Mouse (Mus musculus) Patski (cell line): Measurements from ENCODE around the gene Apeh. TPM values are rescaled to one million over a fixed set of nuclear protein-coding genes. Genes with fewer than 3 reads are reported as not detected.

Source experiments
- ATAC-seq: fragments of 100-300 bp; one replicate; pipeline ENCODE4 v1.8.0; 2021
- CTCF ChIA-PET: fragments of 350-600 bp; sonication (Branson Sonifier 250); formaldehyde crosslinking; loops from one replicate; lab custom pipeline; 2022; ENCODE audit warnings: inconsistent platforms; lab: Charles Lee
- POLR2A ChIA-PET: fragments of 350-600 bp; sonication (Branson Sonifier 250); formaldehyde crosslinking; loops from one replicate; lab custom pipeline; 2022; ENCODE audit warnings: antibody characterized with exemption, inconsistent platforms; lab: Charles Lee
- DNase-seq: peaks from one replicate; pipeline ENCODE4 v3.0.0-alpha.2; 2011; ENCODE audit warnings: low read depth, low spot score
- H3K27me3 ChIP-seq: fragments of 371-371 bp; one replicate; pipeline ENCODE4 v1.5.1; 2021
- CTCF ChIP-seq: fragments of 100-300 bp; IDR thresholded peaks from one replicate; pipeline ENCODE4 v1.5.1; 2021
- in situ Hi-C: fragments of 300-500 bp; cut with MboI; formaldehyde crosslinking; loops from 3 replicates; pipeline ENCODE4 v1.11.1; 2018; ENCODE audit warnings: low pct_unique_long_range_greater_than_20kb, mixed read lengths
- polyA plus RNA-seq: library from polyadenylated mRNA; unstranded; gene quantifications from one replicate; pipeline ENCODE4 v1.2.3, GENCODE M21; 2021

Gene Apeh
- polyA plus RNA-seq, 1 experiment from 2014 or later: 93.3 TPM

DNA sequence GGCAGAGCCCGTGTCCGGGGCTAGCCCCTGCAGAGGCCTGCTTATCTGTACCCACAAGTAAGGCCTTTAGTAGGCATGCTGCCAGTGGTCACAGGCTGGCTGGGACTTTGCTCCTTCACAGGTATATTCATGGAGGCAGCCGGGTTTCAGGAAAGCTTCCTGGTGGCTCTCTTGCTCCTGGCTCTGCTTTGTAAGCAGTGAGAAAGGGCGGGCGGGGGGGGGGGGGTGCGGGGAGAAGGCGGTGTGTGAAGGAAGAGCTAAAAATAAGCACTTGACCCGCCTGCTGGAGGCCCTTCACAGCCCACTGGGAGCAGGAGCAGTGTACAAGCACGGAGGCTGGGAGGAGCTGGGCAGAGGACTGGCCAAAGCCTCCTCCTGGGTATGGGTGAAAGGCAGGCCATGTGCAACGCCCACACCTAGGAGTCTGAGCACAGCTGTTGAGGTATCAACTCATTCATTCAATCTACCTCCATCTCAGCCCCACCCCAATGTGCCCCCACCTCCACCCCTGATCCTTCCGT lies 25.5 kb upstream of the Apeh start:
- peaks cover 10% of the 10 kb centered on the region for H3K27me3 ChIP-seq
- in situ Hi-C loops: no loop called here
- no peak for DNase-seq
- TF ChIP-seq CTCF: no peak
- ATAC-seq: peak; percentile 58
- ChIA-PET POLR2A (interaction anchor here (0.7 kb wide), 1 partner anchor 22 kb away, joined by 3 read pairs; no protein-coding TSS in a partner anchor), CTCF (interaction anchor here (1.1 kb wide), 1 partner anchor 25 kb away, joined by 4 read pairs; no protein-coding TSS in a partner anchor)

DNA sequence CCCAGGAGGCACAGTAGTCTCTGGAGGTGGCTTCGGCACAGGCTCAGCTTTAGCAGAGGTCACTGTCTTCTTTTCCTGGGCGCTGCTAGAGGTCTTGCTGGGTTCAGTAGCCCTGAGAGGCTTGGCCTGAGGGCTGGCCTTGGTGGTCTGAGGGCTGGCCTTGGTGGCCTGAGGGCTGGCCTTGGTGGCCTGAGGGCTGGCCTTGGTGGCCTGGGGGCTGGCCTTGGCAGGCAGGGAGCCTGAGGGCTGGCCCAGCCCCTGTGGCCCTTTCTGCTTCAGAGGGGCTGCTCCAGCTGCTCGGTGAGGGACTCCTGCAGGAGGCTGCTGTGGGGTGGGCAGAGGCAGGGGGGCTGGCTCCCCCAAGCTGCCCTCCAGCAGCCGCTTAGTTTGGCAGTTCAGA lies 22.7 kb upstream of the Apeh start:
- ATAC-seq: no peak

DNA sequence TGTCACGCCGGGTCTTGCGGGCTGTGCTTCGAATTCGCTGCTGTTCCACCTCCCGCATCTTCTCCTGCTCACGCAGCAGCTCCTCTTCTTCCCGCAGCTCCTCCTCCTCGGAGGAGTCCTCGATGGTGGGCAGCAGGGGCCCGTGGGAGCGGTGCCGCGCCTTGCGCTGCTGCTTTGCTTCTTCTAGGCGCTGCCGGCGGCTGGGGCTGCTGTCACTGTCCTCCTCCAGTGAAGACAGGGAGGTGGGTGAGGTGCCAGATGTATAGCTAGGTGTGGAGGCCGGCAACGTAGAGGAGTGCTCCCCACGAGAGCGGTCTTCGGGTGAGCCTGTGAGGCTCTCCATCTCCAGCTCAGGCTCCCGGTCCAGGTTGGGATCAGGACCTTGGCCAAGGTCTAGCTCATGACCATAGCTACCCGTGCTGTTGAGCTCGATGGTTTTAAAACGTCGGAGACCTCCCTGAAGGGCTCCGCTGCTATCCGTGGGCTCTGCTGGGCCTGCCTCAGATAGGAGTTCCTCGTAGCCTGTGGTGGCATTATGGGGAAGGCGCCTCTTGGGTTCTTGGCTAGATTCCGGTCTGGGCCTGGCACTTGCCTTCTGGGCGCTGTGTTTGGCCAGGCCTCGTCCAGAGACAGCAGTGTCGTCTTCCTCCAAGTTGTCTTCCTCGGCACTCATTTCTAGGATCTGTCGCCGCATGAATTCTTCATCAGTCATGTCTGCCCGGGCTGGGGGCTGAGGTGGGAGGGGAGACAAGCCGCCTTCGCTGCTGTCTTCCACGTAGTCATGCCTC lies 21.1 kb upstream of the Apeh start:
- no peak for ATAC-seq
- ChIA-PET CTCF (no interaction called here), POLR2A (no interaction called here)
- in situ Hi-C loops: no loop called here
- H3K27me3 ChIP-seq: peaks cover 36% of the 10 kb centered on the region
- no peak for TF ChIP-seq CTCF
- no peak for DNase-seq

More for the DNA sequence above, 22.7 kb upstream of the Apeh start:
- ChIA-PET CTCF (no interaction called here), POLR2A (no interaction called here)
- no peak for TF ChIP-seq CTCF
- no peak for DNase-seq
- in situ Hi-C loops: no loop called here
- H3K27me3 ChIP-seq: peaks cover 20% of the 10 kb centered on the region

DNA sequence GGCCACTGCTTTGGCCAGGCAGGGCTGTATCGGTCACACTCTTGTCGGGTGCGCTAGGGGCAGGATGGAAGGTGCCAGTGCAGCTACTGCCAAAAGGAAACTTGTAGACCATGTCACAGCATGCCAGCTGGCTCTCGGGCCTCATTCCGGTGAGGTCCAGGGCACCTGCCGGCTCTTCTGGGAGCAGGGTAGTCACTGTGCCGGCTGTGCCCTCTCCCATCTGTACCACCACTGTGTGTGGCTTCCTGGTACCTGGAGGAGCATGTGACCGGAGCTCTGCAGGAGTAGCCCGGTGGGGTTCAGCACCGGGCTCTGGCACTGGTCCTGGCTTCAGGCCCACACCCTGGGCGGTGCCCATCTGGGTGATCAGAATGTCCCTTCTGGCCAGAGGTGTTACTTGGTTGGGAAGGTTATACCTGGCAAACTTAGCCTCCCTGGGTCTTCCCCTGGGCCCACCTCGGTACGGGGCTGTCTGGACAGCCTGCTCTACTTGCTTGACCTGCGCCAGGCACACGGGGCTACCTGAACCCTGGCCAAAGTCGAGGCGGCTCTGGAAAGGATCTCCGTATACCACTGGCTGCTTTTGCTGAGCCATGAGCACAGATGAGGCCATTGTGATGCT lies 18.4 kb upstream of the Apeh start:
- DNase-seq (no peak), ATAC-seq (no peak)
- no peak for TF ChIP-seq CTCF
- H3K27me3 ChIP-seq: peaks cover 54% of the 10 kb centered on the region
- CTCF ChIA-PET: no interaction called here
- in situ Hi-C loops: no loop called here
- POLR2A ChIA-PET: no interaction called here

- in situ Hi-C loops: no loop called here
- TF ChIP-seq CTCF: no peak
- POLR2A ChIA-PET: no interaction called here
- CTCF ChIA-PET: interaction anchor here (0.8 kb wide), 1 partner anchor 78 kb away, joined by 3 read pairs; no protein-coding TSS in a partner anchor
- peaks cover 57% of the 10 kb centered on the region for H3K27me3 ChIP-seq
- ATAC-seq (no peak), DNase-seq (no peak)
Measured at GRCm38 (mm10) chr9:108111593-108112121, 17.3 kb upstream of the Apeh start.

DNA sequence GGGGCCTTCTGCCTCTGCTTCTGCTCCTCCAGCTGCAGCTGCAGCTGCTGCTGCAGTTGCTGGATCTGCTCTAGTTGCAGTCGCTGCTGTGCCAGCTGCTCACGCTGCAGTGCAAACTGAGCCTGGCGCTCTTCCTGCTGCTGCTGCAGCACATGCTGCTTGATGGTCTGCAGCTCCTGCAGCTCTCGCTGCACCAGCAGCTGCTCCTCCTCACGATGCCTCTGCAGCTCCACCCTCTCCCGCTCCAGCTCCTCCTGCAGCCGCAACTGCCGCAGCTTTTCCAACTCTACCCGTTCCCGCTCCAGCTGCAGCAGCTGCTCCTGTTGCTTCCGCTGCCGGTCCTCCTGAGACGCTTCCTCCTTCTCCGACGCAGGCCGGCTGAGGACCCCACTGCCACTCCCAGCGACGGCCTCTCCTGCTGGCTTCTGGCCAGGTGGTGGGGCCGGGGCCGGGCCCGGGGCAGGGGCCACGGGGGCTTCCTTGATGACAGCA lies 16.7 kb upstream of the Apeh start:
- H3K27me3 ChIP-seq: peaks cover 60% of the 10 kb centered on the region
- ChIA-PET CTCF (no interaction called here), POLR2A (no interaction called here)
- in situ Hi-C loops: no loop called here
- ATAC-seq (no peak), DNase-seq (no peak)
- no peak for TF ChIP-seq CTCF

GRCm38 (mm10) chr9:108110160-108110559 lies 15.8 kb upstream of the Apeh start:
- DNase-seq (no peak), ATAC-seq (no peak)
- TF ChIP-seq CTCF: no peak
- ChIA-PET CTCF (no interaction called here), POLR2A (no interaction called here)
- in situ Hi-C loops: no loop called here
- peaks cover 53% of the 10 kb centered on the region for H3K27me3 ChIP-seq

DNA sequence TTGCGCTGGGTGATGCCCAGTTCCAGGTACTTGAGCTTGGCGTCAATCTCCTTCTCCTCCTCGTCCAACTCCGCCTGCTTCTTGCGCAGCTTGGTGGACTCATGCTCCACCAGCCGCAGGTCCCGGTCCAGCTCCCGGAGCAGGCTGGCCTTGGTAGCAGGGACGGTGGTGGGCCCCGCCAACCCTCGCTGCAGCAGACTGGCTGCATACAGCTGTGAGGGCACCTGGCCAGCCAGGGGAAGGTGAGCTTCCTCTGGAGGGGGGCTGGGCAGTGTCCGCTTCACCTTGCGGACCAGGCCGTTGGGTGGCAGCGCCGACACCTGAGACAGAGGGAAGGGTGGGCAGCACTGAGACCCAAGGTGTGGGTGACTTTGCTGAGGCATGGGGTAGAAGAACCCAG lies 13.5 kb upstream of the Apeh start:
- no peak for ATAC-seq

DNA sequence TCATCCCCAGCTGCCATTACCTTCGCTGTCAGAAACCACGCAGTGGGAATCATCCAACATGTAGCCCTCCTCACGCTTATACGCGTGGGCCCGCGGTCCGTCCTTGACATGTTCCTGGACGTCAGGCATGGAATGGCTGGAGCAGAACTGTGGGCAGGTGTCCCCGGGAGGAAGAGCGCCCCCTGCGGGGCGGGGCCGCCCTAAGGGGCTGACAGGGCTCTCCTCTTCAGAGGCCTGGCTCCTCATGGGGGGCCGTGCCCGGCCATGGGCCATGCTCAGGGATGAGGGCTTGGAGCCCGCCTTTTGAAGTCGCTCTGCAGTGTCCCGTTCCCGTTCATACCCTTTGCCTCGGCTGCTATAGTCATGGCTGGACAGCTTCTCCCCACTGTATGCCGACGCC lies 11.7 kb upstream of the Apeh start:
- in situ Hi-C loops: no loop called here
- CTCF ChIA-PET: no interaction called here

More for the DNA sequence above, 13.5 kb upstream of the Apeh start:
- no peak for DNase-seq
- in situ Hi-C loops: no loop called here
- H3K27me3 ChIP-seq: peaks cover 51% of the 10 kb centered on the region
- ChIA-PET CTCF (interaction anchor here (1.5 kb wide), 1 partner anchor 181 kb away, joined by 3 read pairs; no protein-coding TSS in a partner anchor), POLR2A (interaction anchor here (0.6 kb wide), 1 partner anchor 115 kb away, joined by 3 read pairs; no protein-coding TSS in a partner anchor)
- no peak for TF ChIP-seq CTCF

GRCm38 (mm10) chr9:108105549-108105863 lies 11.1 kb upstream of the Apeh start:
- peaks cover 36% of the 10 kb centered on the region for H3K27me3 ChIP-seq

More for the DNA sequence above, 11.7 kb upstream of the Apeh start:
- DNase-seq (no peak), ATAC-seq (no peak)
- no peak for TF ChIP-seq CTCF
- POLR2A ChIA-PET: no interaction called here
- H3K27me3 ChIP-seq: peaks cover 36% of the 10 kb centered on the region

More at GRCm38 (mm10) chr9:108105549-108105863, 11.1 kb upstream of the Apeh start:
- ChIA-PET POLR2A (no interaction called here), CTCF (interaction anchor here (0.6 kb wide), 1 partner anchor 10 kb away, joined by 3 read pairs; no protein-coding TSS in a partner anchor)
- in situ Hi-C loops: no loop called here
- TF ChIP-seq CTCF: no peak
- ATAC-seq (no peak), DNase-seq (no peak)
